Mouse (Mus musculus): ENCODE measurements around the gene Zer1.

DNA sequence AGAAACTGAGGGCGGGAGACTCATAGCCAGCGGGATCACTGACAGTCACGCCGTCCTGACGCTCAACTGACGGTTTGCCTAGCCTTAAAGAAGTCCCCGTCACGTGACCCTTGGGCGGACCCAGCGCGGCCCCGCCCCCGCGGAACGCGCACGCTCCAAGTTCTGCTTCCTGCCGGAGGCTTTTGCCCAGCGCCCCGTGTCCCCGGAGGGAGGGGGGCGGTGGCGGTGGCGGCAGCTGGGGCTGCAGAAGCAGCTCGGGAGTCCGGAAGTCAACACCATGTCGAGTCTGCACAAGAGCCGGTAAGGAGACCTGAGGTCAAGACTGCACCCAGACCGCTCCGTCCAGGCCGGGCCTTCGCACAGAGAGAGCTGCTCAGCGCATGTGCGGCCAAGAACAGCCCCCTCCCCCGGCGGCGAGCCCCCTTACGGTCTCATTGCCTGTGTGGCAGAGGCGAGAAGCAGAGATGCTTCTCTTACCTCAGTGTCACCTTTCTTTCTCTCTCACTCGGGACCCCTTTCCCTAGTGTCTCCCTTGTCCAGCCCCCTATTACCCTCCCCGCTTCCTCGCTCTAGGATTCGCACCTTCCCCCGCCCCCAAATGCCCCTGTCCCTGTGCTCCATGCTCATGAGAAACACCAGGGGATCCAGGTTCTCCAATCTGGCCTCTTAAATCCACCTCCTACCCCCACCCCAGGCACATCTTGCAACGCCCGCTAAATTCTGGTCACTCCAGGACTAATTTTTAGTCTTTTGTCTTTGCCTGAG lies 9.4 kb upstream of the Zer1 start, which contains the start of gene Tbc1d13:
- TF ChIP-seq USF1 (IDR thresholded peaks at IDR 0.05; ENCODE audit: low read depth, low read length) (peak; percentile 99), E2F4 (IDR thresholded peaks at IDR 0.05; ENCODE audit: insufficient replicate concordance, low read depth, low read length) (no peak), CHD2 (IDR thresholded peaks at IDR 0.05; ENCODE audit: low read length) (no peak), CTCF (conservative IDR thresholded peaks at IDR 0.05 in 1 of 2, IDR thresholded peaks at IDR 0.05 in 1 of 2; ENCODE audit: low read depth in 2 of 2, low read length in 2 of 2) (no peak), POLR2A (IDR thresholded peaks at IDR 0.05; ENCODE audit: low read depth, low read length) (peak; percentile 99), SIN3A (IDR thresholded peaks at IDR 0.05; ENCODE audit: low read length) (peak; percentile 98), POLR2AphosphoS2 (IDR thresholded peaks at IDR 0.05; ENCODE audit: low read depth, low read length) (peak; percentile 96), MXI1 (IDR thresholded peaks at IDR 0.05; ENCODE audit: low read depth, low read length) (peak; percentile 94), RAD21 (IDR thresholded peaks at IDR 0.05; ENCODE audit: low read depth, low read length) (no peak), ZNF384 (IDR thresholded peaks at IDR 0.05; ENCODE audit: low read depth, low read length) (no peak), ZC3H11A (IDR thresholded peaks at IDR 0.05; ENCODE audit: low read depth, low read length) (no peak), NRF1 (IDR thresholded peaks at IDR 0.05; ENCODE audit: low read depth, low read length) (peak; percentile 80), MAX (IDR thresholded peaks at IDR 0.05; ENCODE audit: low read length) (peak; percentile 97), TCF12 (IDR thresholded peaks at IDR 0.05; ENCODE audit: low read depth, low read length) (peak; percentile 86)

Measured in CH12.LX (cell line).